Mouse (Mus musculus) hindbrain, embryonic 14.5 days (tissue): ENCODE data around the gene Plcxd1. TPM values are rescaled to one million over a fixed set of nuclear protein-coding genes. Genes with fewer than 3 reads are reported as not detected.
"Not testable (repeated sequence)": the region's sequence is repeated elsewhere in the genome, so short reads cannot be mapped to it uniquely, and the experiment has no call there.

ENCODE experiments used
- ATAC-seq: fragments of 200-750 bp; cut with Nextera tagmentation; 2 replicates; pipeline ENCODE4 v1.8.0; 2017; ENCODE audit warnings: moderate number of reproducible peaks, mild to moderate bottlenecking, moderate TSS enrichment, moderate library complexity; ENCODE audit not compliant: low FRiP score
- DNase-seq: peaks from one replicate; pipeline ENCODE4 v3.0.0-alpha.2; 2015; ENCODE audit warnings: low spot score
- H3K27ac ChIP-seq: fragments of 300-500 bp; sonication (generic); 2 replicates; pipeline ENCODE4 v1.5.1; 2014; ENCODE audit warnings: mild to moderate bottlenecking, moderate library complexity
- H3K27me3 ChIP-seq: fragments of 300-500 bp; sonication (generic); 2 replicates; pipeline ENCODE4 v1.6.1; 2014; ENCODE audit warnings: mild to moderate bottlenecking, low read length, mixed read lengths; ENCODE audit not compliant: control insufficient read depth, insufficient read depth
- H3K36me3 ChIP-seq: fragments of 300-500 bp; sonication (generic); replicated peaks from 2 replicates; pipeline ENCODE4 v1.6.1; 2014; ENCODE audit not compliant: control insufficient read depth, insufficient read depth
- H3K4me1 ChIP-seq: fragments of 300-500 bp; sonication (generic); replicated peaks from 2 replicates; pipeline ENCODE4 v1.6.1; 2014; ENCODE audit warnings: antibody characterized with exemption, low read length, mixed read lengths; ENCODE audit not compliant: control insufficient read depth, insufficient read depth
- H3K4me2 ChIP-seq: fragments of 300-500 bp; sonication (generic); replicated peaks from 2 replicates; pipeline ENCODE4 v1.6.1; 2014; ENCODE audit warnings: mild to moderate bottlenecking, moderate library complexity
- H3K4me3 ChIP-seq: fragments of 300-500 bp; sonication (generic); replicated peaks from 2 replicates; pipeline ENCODE4 v1.5.1; 2014; ENCODE audit warnings: mild to moderate bottlenecking, low read length
- H3K9ac ChIP-seq: fragments of 300-500 bp; sonication (generic); 2 replicates; pipeline ENCODE4 v1.6.1; 2014
- H3K9me3 ChIP-seq: fragments of 300-500 bp; sonication (generic); 2 replicates; pipeline ENCODE4 v1.6.1; 2016; ENCODE audit warnings: low read length; ENCODE audit not compliant: control insufficient read depth
- whole genome bisulfite sequencing: fragments of 180-500 bp; shearing (Covaris S2); extraction: QIAGEN DNeasy Blood & Tissue Kit; methylation state at CpG from one replicate; pipeline ENCODE4 v1.1.7; 2014; 5-methylcytosine and 5-hydroxymethylcytosine counted together
- polyA plus RNA-seq: library from polyadenylated mRNA; unstranded; fragments of >200 nt; fragmentation: Nextera tagmentation; extraction: Ambion mirVana; gene quantifications from 2 replicates; pipeline ENCODE4 v1.2.1, GENCODE M21; 2014

Plcxd1 gene
- polyA plus RNA-seq, 1 experiment from 2014 or later: 1.7 TPM

DNA sequence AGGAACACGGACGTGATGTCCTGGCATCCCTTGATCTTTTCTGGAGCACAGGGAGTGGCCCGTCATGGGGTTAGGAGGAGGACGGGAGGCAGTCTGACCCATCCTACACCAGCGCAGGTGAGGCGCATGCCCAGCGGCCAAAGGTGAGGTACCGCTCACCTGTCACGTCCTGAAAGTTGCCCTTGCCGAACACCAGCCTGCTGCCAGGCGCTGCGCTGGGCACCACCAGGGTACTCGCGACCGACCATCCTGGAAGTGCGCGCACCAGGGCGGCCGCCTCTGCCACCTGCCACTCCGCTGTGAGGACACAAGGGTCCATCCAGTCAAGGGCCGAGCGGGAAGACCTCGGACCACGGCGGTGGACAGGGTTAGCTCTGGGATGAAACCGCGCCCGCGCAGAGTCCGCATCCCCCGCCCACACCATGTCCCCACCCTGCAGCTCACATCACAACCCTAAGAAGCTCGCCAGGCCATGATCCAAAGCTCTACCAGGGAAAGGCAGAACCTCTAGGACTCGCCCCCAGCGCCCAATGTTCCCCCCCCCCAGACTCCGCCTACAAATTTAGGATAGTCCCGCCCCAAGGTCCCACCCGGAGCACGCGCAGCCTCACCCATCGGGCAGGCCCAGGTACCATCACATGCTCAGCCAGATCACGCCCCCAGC, 7.3 kb downstream of the Plcxd1 start:
- peak; percentile 12 for ATAC-seq
- H3K4me2 ChIP-seq: peak overlapping the region; percentile 87
- DNase-seq: no peak

DNA sequence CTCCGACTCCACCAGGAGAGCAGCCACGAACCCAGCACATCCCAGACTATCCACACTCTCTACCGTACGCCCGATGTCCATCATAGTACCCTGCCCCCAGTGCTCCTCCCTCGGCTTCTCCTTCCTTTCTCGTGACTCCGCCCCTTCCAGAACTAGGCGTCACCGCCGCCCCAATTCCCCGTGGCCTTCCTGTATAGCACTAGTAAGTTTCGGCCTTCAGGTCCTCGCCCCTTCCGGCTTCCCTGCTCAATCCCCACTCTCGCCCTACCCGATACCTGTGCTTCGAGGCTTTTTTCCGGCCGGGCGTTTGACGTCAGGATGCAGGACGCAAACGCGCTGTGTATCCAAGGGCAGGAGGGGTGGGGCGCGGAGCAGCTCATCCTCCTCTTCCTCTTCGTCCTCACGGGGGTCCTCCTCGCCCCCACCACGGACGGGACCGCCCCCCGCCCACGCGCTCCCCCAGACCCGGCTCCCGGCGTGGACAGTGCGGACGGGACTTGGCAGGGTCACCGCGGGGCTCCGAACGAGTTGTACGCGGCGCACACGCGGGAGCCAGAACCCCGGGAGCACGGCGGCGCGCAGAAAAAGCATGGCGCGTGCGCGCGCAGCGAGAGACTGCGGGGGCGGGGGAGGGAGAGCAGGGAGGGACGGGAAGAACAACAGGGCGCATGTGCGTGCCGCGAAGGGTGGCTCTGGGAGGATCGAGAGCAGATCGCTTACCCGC, 8.0 kb downstream of the Plcxd1 start, which contains the start of gene Gtpbp6:
Gene Gtpbp6, minus strand, starts transcription at position 617 of the 724 bp plus-strand sequence.
- no peaks in the 10 kb centered on the region for H3K9me3 ChIP-seq
- peaks cover 41% of the 10 kb centered on the region for H3K36me3 ChIP-seq
- DNase-seq (peak; percentile 94), ATAC-seq (peak; percentile 84)
- no peaks in the 10 kb centered on the region for H3K27me3 ChIP-seq
- peaks cover 17% of the 10 kb centered on the region for H3K4me1 ChIP-seq
- H3K4me2 ChIP-seq: peak within 1 kb of the TSS; percentile 87
- H3K27ac ChIP-seq: peak within 1 kb of the TSS; percentile 97
- WGBS: under 1% methylated on average over 71 of the region's 71 CpGs
- peak within 1 kb of the TSS; percentile 80 for H3K9ac ChIP-seq
- peak within 1 kb of the TSS; percentile 80 for H3K4me3 ChIP-seq

More for the DNA sequence above, 7.3 kb downstream of the Plcxd1 start:
- WGBS: 15% methylated on average over 39 of the region's 41 CpGs
- peaks cover 40% of the 10 kb centered on the region for H3K36me3 ChIP-seq
- peaks cover 21% of the 10 kb centered on the region for H3K4me1 ChIP-seq
- H3K9ac ChIP-seq: peak overlapping the region; percentile 80
- peak overlapping the region; percentile 80 for H3K4me3 ChIP-seq
- H3K9me3 ChIP-seq: no peaks in the 10 kb centered on the region
- peak overlapping the region; percentile 97 for H3K27ac ChIP-seq
- H3K27me3 ChIP-seq: no peaks in the 10 kb centered on the region

GRCm38 (mm10) chr5:110108305-110108628, 8.5 kb downstream of the Plcxd1 start:
- H3K9me3 ChIP-seq: no peaks in the 10 kb centered on the region
- WGBS: 0% methylated on average over 7 of the region's 7 CpGs
- H3K4me1 ChIP-seq: peaks cover 17% of the 10 kb centered on the region
- ATAC-seq: no peak
- H3K9ac ChIP-seq: no peak overlapping the region
- H3K27ac ChIP-seq: peak overlapping the region; percentile 97; the same call in 1 of the 2 replicates
- H3K4me3 ChIP-seq: peak overlapping the region; percentile 80
- DNase-seq: no peak
- no peaks in the 10 kb centered on the region for H3K27me3 ChIP-seq
- H3K36me3 ChIP-seq: peaks cover 41% of the 10 kb centered on the region
- H3K4me2 ChIP-seq: peak overlapping the region; percentile 87

DNA sequence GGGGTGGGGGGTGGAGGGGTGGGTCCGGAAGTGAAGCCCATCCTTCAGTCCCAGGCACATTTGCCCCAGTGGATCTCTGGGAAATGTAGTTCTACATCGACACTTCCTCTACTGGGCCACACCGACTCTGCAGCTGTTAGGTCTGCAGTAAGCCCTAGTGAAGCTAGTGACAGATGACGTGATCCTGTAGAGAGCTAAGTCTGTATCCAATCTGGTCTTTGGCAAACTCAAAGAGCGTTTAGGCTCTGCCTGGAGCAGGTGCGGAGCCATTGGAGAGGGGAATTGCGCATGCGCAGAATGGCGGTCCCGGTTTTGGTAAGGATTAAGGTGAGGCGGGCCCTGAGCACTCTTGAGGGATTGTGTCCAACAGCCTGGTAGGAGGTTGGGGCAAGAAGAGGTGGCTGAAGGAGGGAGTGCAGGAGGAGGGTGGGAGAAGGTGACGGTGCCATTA, 10.2 kb downstream of the Plcxd1 start, which contains the start of gene Zfp605:
Gene Zfp605, plus strand, starts transcription at position 102 of the 451 bp plus-strand sequence.
- H3K9me3 ChIP-seq: no peaks in the 10 kb centered on the region
- ATAC-seq: peak; percentile 74
- DNase-seq: peak; percentile 89
- H3K36me3 ChIP-seq: peaks cover 33% of the 10 kb centered on the region
- peak within 1 kb of the TSS; percentile 70 for H3K4me3 ChIP-seq
- peak within 1 kb of the TSS; percentile 93 for H3K27ac ChIP-seq
- peak within 1 kb of the TSS; percentile 86 for H3K4me2 ChIP-seq
- H3K27me3 ChIP-seq: no peaks in the 10 kb centered on the region
- H3K4me1 ChIP-seq: peaks cover 17% of the 10 kb centered on the region
- 1% methylated on average over 12 of the region's 12 CpGs for WGBS
- H3K9ac ChIP-seq: peak within 1 kb of the TSS; percentile 76

DNA sequence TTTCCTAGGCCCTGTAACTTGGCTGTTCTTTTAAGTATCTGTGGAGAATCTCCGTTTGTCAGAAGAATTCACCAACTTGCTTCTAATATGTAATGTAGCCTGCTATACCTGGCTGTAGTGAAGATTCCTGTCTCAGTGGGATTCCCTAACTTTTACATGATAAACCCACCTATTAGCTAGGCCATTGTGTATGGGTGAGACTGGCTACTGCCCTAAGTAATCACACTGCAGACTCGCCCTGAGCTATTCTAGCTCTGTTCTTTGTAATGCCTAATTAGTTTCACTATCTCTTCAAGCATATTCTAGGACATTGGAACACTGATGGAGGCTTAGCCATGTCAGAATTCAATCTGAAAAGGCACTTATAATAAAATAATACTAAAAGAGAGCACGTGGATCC, 22.6 kb downstream of the Plcxd1 start:
- peaks cover 76% of the 10 kb centered on the region for H3K36me3 ChIP-seq
- DNase-seq, H3K4me1 ChIP-seq, H3K27me3 ChIP-seq, H3K4me3 ChIP-seq, H3K4me2 ChIP-seq, H3K9ac ChIP-seq, ATAC-seq, H3K27ac ChIP-seq, H3K9me3 ChIP-seq: not testable (repeated sequence)
- 90% methylated on average over 3 of the region's 3 CpGs for WGBS

DNA sequence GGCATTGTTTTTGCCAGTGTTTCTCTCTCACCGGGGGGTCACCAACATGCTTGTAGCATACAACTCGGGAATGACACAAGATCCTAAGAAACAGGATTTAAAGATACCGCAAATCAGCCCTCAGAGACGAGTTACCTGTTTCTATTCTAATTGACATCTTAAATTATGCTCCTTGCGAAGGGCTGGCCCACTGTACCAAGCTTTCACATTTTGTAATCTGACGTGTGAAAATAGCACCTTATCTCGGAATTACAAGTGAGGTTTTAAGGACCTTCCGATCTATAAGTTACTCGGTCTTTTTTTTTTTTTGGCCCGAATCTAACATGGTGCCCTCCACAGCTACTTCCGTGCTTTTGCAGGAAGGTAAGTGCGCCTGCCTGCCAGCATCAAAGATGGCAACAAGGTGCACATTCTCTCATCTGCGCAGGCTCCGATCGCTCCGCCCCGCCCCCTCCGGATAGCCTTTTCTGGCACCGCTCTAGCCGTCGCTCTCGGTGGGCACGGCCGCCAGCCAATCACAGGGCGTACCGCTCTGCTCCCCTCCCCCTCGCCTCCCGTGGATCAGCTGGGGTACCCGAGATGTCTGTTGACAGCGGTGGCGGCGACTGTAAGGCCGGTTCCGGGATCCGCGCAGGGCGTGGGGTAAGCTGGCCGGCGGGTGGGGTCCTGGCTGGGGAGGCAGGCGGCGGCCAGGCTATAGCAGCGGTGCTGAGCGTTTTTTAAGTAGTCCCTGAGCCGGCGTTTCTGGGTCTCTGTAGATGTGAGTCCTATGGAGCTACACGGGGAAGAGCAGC, 35.7 kb downstream of the Plcxd1 start, which contains the start of gene Chfr:
Gene Chfr, plus strand, starts transcription at position 550 of the 794 bp plus-strand sequence.
- peak within 1 kb of the TSS; percentile 79 for H3K27ac ChIP-seq
- H3K9ac ChIP-seq: peak within 1 kb of the TSS; percentile 89
- peaks cover 3% of the 10 kb centered on the region for H3K9me3 ChIP-seq
- H3K27me3 ChIP-seq: no peaks in the 10 kb centered on the region
- H3K4me1 ChIP-seq: peaks cover 10% of the 10 kb centered on the region
- ATAC-seq: peak; percentile 100
- WGBS: 4% methylated on average over 46 of the region's 46 CpGs
- DNase-seq: peak; percentile 97
- H3K36me3 ChIP-seq: peaks cover 21% of the 10 kb centered on the region
- H3K4me3 ChIP-seq: peak within 1 kb of the TSS; percentile 87
- peak within 1 kb of the TSS; percentile 86 for H3K4me2 ChIP-seq

- H3K4me1 ChIP-seq: peaks cover 10% of the 10 kb centered on the region
- H3K4me3 ChIP-seq: peak overlapping the region; percentile 87
- 6% methylated on average over 18 of the region's 18 CpGs for WGBS
- H3K4me2 ChIP-seq: peak overlapping the region; percentile 86
- H3K27ac ChIP-seq: peak overlapping the region; percentile 79
- peaks cover 22% of the 10 kb centered on the region for H3K36me3 ChIP-seq
- no peaks in the 10 kb centered on the region for H3K27me3 ChIP-seq
- ATAC-seq: peak; percentile 15; the same call in 1 of the 2 replicates
- no peak for DNase-seq
- peak overlapping the region; percentile 89 for H3K9ac ChIP-seq
- no peaks in the 10 kb centered on the region for H3K9me3 ChIP-seq
These were observed 36.3 kb downstream of the Plcxd1 start for GRCm38 (mm10) chr5:110136087-110136464.

DNA sequence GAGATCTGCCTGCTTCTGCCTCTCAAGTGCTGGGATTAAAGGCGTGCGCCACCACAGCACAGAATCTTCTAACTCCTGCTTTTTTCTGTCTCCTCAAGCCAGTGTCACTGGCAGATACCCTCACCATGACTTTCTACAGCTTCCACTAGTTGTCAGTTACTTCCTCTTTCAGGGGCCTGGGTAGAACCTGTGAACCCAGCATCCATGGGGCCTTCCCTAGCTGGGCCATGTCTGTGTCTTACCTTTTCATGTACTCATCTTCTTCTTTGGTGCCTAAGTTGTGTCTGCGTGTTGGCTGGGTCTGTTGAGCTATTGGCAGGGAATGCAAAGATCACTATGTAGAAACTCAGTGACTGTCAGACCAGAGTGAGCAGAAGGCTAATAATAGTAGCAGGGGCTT, 38.0 kb downstream of the Plcxd1 start:
- no peak for ATAC-seq
- H3K4me1 ChIP-seq: peaks cover 10% of the 10 kb centered on the region
- 100% methylated on average over 3 of the region's 3 CpGs for WGBS

DNA sequence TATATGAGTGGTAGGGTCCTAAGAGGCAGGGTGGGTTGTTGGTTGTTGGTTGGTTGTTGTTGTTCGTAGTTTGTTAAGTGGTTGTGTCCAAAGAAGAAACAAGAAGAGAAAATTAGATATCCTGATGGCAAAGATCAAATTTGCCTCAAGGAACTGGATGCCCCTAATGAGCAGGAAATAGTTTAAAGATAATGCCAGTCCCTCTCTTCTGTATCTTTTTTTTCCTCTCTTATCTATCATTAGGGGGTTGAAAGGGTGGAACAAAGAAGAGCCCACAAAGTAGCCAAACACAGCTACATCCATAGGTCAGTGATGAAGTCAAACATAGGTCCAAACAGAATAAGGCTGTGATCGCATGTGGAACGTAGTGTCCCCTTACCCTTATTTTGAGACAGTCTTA, 39.6 kb downstream of the Plcxd1 start:
- 97% methylated on average over 3 of the region's 3 CpGs for WGBS
- ATAC-seq: no peak

More for the DNA sequence above, 38.0 kb downstream of the Plcxd1 start:
- H3K4me3 ChIP-seq: no peak overlapping the region
- DNase-seq: no peak
- H3K9me3 ChIP-seq: no peaks in the 10 kb centered on the region
- no peak overlapping the region for H3K4me2 ChIP-seq
- H3K27me3 ChIP-seq: no peaks in the 10 kb centered on the region
- H3K36me3 ChIP-seq: peaks cover 39% of the 10 kb centered on the region
- no peak overlapping the region for H3K27ac ChIP-seq
- H3K9ac ChIP-seq: no peak overlapping the region

More for the DNA sequence above, 39.6 kb downstream of the Plcxd1 start:
- Histone ChIP-seq H3K27ac (no peak overlapping the region), H3K4me1 (peaks cover 10% of the 10 kb centered on the region), H3K27me3 (no peaks in the 10 kb centered on the region), H3K9me3 (no peaks in the 10 kb centered on the region), H3K36me3 (peaks cover 52% of the 10 kb centered on the region), H3K4me3 (no peak overlapping the region), H3K9ac (no peak overlapping the region), H3K4me2 (no peak overlapping the region)
- DNase-seq: no peak
